Comparison of ENCODE assay signal across 12 mouse cellular contexts in the genomic region with DNA sequence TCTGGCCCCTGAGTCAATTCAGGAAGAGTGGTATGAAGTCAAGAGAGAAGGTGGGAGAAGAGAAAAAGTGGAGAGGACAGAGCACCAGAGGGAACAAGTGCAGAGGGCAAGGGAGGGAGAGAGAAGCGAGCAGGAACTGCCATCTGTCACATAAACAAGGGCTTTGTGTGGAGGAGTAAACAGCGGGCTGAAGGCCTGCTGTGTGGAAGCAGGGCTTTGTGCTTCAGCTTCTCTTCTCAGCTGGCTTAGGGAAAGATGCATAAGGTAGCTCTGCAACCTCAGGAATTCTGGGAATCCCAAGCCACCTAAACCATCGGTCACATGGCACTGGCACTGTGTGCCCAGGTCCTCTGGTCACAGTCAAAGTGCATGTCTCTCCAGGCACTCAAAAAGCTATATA.
A peak's percentile ranks its signal among the peaks of the same experiment; 100 is the strongest.
DNase-seq lines count a peak whose midpoint lies in the region; ATAC-seq lines count a peak whose summit lies in the region.
"Had no signal": no experiment of that assay in that cellular context is flagged by ENCODE, and none has a peak within 500 bp of the region (broad histone marks: within the 10 kb centered on the region; RNA-seq: fewer than 3 reads in every experiment).

No protein-coding gene starts in this region.

- no peaks in the 10 kb centered on the region for H3K27me3 ChIP-seq in hindbrain, embryonic 11.5 days (ENCODE audit: control insufficient read depth, insufficient read depth, low read length)
- H3K27me3 ChIP-seq in midbrain, embryonic 16.5 days (ENCODE audit: control insufficient read depth, insufficient read depth, low read depth, low read length) = no peaks in the 10 kb centered on the region
- H3K27me3 ChIP-seq: limb, embryonic 15.5 days; megakaryocyte, embryonic 14.5 days had no signal

- H3K36me3 ChIP-seq in hindbrain, embryonic 11.5 days (ENCODE audit: control insufficient read depth, insufficient read depth, low read length) = no peaks in the 10 kb centered on the region
- no peaks in the 10 kb centered on the region for H3K36me3 ChIP-seq in midbrain, embryonic 16.5 days (ENCODE audit: control insufficient read depth, insufficient read depth, low read length)
- H3K36me3 ChIP-seq: limb, embryonic 15.5 days had no signal

- DNase-seq in embryo, embryonic 11 days = peak; percentile 29
- no peak for DNase-seq in embryo, embryonic 10 days (ENCODE audit: low spot score)
- DNase-seq in cerebellum, adult 9-11 months = peak; percentile 83
- peak; percentile 20 for DNase-seq in hindbrain, embryonic 11.5 days (ENCODE audit: low spot score)
- no peak for DNase-seq in heart, adult 18-20 months
- DNase-seq in urinary bladder, adult 2 months (ENCODE audit: low spot score) = no peak
- no peak for DNase-seq in T-cell, adult 2 months (ENCODE audit: low spot score)
- DNase-seq: gastrocnemius, postnatal 14 days; kidney, adult 11 months had no signal

- peak; percentile 51 for ATAC-seq in hindbrain, embryonic 11.5 days (ENCODE audit: low FRiP score)
- 0 out of 2 replicates have a peak, but pooled peaks have one; percentile 21 for ATAC-seq in midbrain, embryonic 16.5 days

- H3K4me3 ChIP-seq in hindbrain, embryonic 11.5 days (ENCODE audit: low read depth, low read length) = no peak overlapping the region
- no peak overlapping the region for H3K4me3 ChIP-seq in midbrain, embryonic 16.5 days (ENCODE audit: low read depth, low read length)
- H3K4me3 ChIP-seq: limb, embryonic 15.5 days; megakaryocyte, embryonic 14.5 days had no signal

- H3K4me1 ChIP-seq in hindbrain, embryonic 11.5 days (replicated peaks; ENCODE audit: control insufficient read depth, insufficient read depth, low read length) = peaks cover 4% of the 10 kb centered on the region
- peaks cover 3% of the 10 kb centered on the region; the same call in 1 of the 2 replicates for H3K4me1 ChIP-seq in midbrain, embryonic 16.5 days (ENCODE audit: control insufficient read depth, insufficient read depth, low read length)
- H3K4me1 ChIP-seq: megakaryocyte, embryonic 14.5 days had no signal

- H3K27ac ChIP-seq in hindbrain, embryonic 11.5 days (ENCODE audit: low read depth, low read length) = peak overlapping the region; percentile 51; the same call in 1 of the 2 replicates
- H3K27ac ChIP-seq in midbrain, embryonic 16.5 days (ENCODE audit: low read length) = no peak overlapping the region

- WGBS in hindbrain, embryonic 11.5 days = 21% methylated on average over 3 of the region's 3 CpGs
- WGBS in midbrain, embryonic 16.5 days = 12% methylated on average over 3 of the region's 3 CpGs

- no peaks in the 10 kb centered on the region for H3K9me3 ChIP-seq in hindbrain, embryonic 11.5 days (ENCODE audit: control insufficient read depth, low read length)
- no peaks in the 10 kb centered on the region for H3K9me3 ChIP-seq in midbrain, embryonic 16.5 days (replicated peaks; ENCODE audit: control insufficient read depth, low read length, poor library complexity, severe bottlenecking)
- H3K9me3 ChIP-seq: limb, embryonic 15.5 days; megakaryocyte, embryonic 14.5 days had no signal

- no peak overlapping the region for H3K4me2 ChIP-seq in hindbrain, embryonic 11.5 days (replicated peaks; ENCODE audit: low read depth, low read length)
- no peak overlapping the region for H3K4me2 ChIP-seq in midbrain, embryonic 16.5 days (ENCODE audit: low read length)
- H3K4me2 ChIP-seq: limb, embryonic 15.5 days had no signal

- H3K9ac ChIP-seq in hindbrain, embryonic 11.5 days (ENCODE audit: low read depth, low read length) = no peak overlapping the region
- no peak overlapping the region for H3K9ac ChIP-seq in midbrain, embryonic 16.5 days (ENCODE audit: low read depth, low read length)
- H3K9ac ChIP-seq: limb, embryonic 15.5 days had no signal

Comparison
In these comparisons a context has a peak if more than half of its experiments do, and no peak if none do; other contexts are left out.
1. DNase-seq: peak in embryo, embryonic 11 days (single experiment), cerebellum, adult 9-11 months (single experiment) and hindbrain, embryonic 11.5 days (single experiment); none in embryo, embryonic 10 days (single experiment), heart, adult 18-20 months (0 of 2), urinary bladder, adult 2 months (single experiment) and T-cell, adult 2 months (single experiment).